Mouse (Mus musculus): ENCODE results near the gene Nudt22.

- no peak for TF ChIP-seq CTCF (IDR thresholded peaks at IDR 0.05; ENCODE audit: low read depth, low read length)
- no peak for TF ChIP-seq POLR2A (IDR thresholded peaks at IDR 0.05; ENCODE audit: borderline replicate concordance, low read depth, low read length)
Measured at GRCm38 (mm10) chr19:7006892-7007593, 11.1 kb upstream of the Nudt22 start.
